Mouse (Mus musculus) olfactory bulb, adult 2 months (tissue): ENCODE measurements around the gene Vav3.

Experiments
- CTCF ChIP-seq: fragments of 200-500 bp; IDR thresholded peaks from 2 replicates; pipeline ENCODE4 v1.5.1; 2012; ENCODE audit warnings: low read depth, mild to moderate bottlenecking, low read length, moderate library complexity; ENCODE audit not compliant: insufficient read depth
- POLR2A ChIP-seq: fragments of 200-500 bp; IDR thresholded peaks from 2 replicates; pipeline ENCODE4 v1.6.1; 2012; ENCODE audit warnings: mild to moderate bottlenecking, low read depth, low read length, moderate library complexity; ENCODE audit not compliant: insufficient read depth

DNA sequence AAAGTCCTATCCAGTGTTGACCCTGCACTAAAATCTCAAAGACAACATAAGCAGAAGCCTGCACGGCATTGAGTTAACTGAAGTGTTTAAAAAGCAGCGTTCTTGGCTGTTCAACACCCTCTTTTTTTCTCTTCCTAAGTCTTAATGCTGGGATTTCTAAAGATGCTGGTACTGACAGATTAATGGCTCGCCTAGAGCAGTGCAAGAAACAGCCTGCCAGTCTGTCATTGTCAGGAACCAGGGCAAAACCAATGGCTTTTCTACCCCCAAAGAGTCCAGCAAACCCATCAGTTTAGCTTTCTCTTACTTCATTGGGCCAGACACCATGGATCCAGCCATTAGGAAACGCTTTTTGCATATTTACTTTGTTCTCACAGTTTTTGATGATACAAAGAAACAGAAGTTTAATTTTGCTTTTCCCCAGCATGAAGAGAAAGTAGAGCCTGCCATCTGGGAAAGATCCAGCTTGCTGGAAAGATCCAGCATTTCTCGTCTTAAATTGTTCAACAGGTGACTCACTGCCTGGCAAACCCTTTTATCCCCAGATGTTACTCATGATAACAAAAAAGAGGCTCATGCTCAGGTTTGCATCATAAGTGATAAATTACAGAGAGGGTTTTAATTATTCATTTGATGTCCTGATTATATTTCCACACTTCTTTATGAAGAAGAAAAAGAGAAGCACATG is 343.3 kb downstream of the Vav3 start:
- TF ChIP-seq POLR2A (no peak), CTCF (no peak)
